24 mouse cellular contexts compared by ENCODE assay signal in genomic region chr14:28704729-28705128, GRCm38 (mm10).
"Had no signal": no experiment of that assay in that cellular context is flagged by ENCODE, and none has a peak within 500 bp of the region (broad histone marks: within the 10 kb centered on the region; RNA-seq: fewer than 3 reads in every experiment).

No protein-coding gene starts in this region.

- ATAC-seq: forebrain, postnatal 0 days; hindbrain, embryonic 16.5 days; inflammation-experienced regulatory T-cells, adult 6 months; intestine, embryonic 15.5 days; intestine, postnatal 0 days had no signal

- H3K4me1 ChIP-seq: heart, embryonic 10.5 days; hindbrain, embryonic 12.5 days; intestine, embryonic 15.5 days; limb, embryonic 13.5 days; limb, embryonic 15.5 days had no signal

- H3K9ac ChIP-seq: forebrain, postnatal 0 days; heart, embryonic 12.5 days; hindbrain, embryonic 12.5 days; hindbrain, embryonic 14.5 days; intestine, embryonic 15.5 days; limb, embryonic 13.5 days; limb, embryonic 15.5 days had no signal

- H3K36me3 ChIP-seq: heart, embryonic 10.5 days; heart, embryonic 12.5 days; hindbrain, embryonic 10.5 days; hindbrain, embryonic 12.5 days; intestine, embryonic 15.5 days; limb, embryonic 13.5 days; limb, embryonic 15.5 days had no signal

- H3K9me3 ChIP-seq: heart, embryonic 10.5 days; heart, embryonic 12.5 days; hindbrain, embryonic 10.5 days; hindbrain, embryonic 12.5 days; intestine, embryonic 15.5 days; limb, embryonic 13.5 days; limb, embryonic 15.5 days had no signal

- H3K27me3 ChIP-seq: heart, embryonic 12.5 days; hindbrain, embryonic 12.5 days; intestine, embryonic 15.5 days; limb, embryonic 13.5 days; limb, embryonic 15.5 days had no signal

- H3K4me2 ChIP-seq: heart, embryonic 12.5 days; hindbrain, embryonic 12.5 days; hindbrain, embryonic 14.5 days; intestine, embryonic 15.5 days; limb, embryonic 13.5 days; limb, embryonic 15.5 days had no signal

- DNase-seq: forebrain, postnatal 0 days; gastrocnemius, postnatal 14 days; heart, adult 18-20 months; heart, postnatal 10 days; heart, postnatal 4 days; kidney, adult 18-20 months; kidney, adult 8-10 months; kidney, postnatal 10 days; kidney, postnatal 25 days; kidney, postnatal 4 days; left cerebral cortex, postnatal 4 days had no signal

- H3K4me3 ChIP-seq: heart, embryonic 10.5 days; heart, embryonic 12.5 days; hindbrain, embryonic 10.5 days; hindbrain, embryonic 12.5 days; intestine, embryonic 15.5 days; layer of hippocampus, adult 2 months; left cerebral cortex, adult 2 months; limb, embryonic 13.5 days; limb, embryonic 15.5 days had no signal

- H3K27ac ChIP-seq: heart, embryonic 10.5 days; hindbrain, embryonic 10.5 days; hindbrain, embryonic 12.5 days; hindbrain, embryonic 14.5 days; intestine, embryonic 15.5 days; layer of hippocampus, adult 2 months; left cerebral cortex, adult 2 months; limb, embryonic 13.5 days; limb, embryonic 15.5 days had no signal
